Mouse (Mus musculus) megakaryocyte, embryonic 14.5 days (primary cell): ENCODE results near the gene 1700019N19Rik.

Experiments used
- FLI1 ChIP-seq: IDR thresholded peaks from 2 replicates; pipeline ENCODE4 v1.6.1; 2012; ENCODE audit warnings: low read length, inconsistent platforms, mixed read lengths
- GATA1 ChIP-seq: IDR thresholded peaks from 3 replicates; pipeline ENCODE4 v1.6.1; 2012; ENCODE audit warnings: mixed read lengths, low read length, inconsistent platforms, borderline replicate concordance

DNA sequence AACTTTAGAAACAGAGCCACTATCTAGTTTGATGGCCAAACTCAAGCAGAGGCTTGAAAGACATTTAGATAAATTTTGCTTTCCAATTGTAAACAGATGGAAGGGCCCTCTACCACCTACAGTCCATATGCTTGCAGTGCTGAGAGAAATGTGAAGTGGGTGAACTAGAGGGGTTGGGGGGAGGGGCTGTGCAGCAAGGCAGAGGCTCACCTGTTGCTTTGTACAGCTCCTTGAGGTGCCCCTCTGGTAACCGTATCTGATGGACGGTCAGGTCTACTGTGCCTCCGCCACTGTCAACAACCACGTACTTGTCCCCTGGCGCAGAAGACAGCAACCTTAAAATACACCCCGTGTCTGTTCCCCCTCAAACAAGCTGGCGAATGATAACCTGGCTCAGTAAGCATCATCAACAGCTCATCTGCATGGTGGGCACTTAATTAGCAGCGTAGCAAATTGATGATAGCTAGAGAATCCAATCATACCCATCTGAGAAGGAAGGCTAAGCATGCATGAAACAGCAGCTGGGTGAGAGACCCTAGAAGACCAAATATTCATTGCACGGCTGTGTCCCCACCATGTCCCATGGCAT lies 11.0 kb upstream of the 1700019N19Rik start:
- TF ChIP-seq GATA1 (no peak), FLI1 (no peak)
